Mouse (Mus musculus): ENCODE results near the gene 4921517D22Rik. TPM values are rescaled to one million over a fixed set of nuclear protein-coding genes. Genes with fewer than 3 reads are reported as not detected.
"Not testable (repeated sequence)": the region's sequence is repeated elsewhere in the genome, so short reads cannot be mapped to it uniquely, and the experiment has no call there.

Gene 4921517D22Rik
- polyA plus RNA-seq, 1 experiment from 2014 or later, result not detected

GRCm38 (mm10) chr13:59719475-59719874 is 25.6 kb upstream of the 4921517D22Rik start:
- Histone ChIP-seq H3K36me3 (no peaks in the 10 kb centered on the region), H3K27ac (replicated peaks) (no peak overlapping the region), H3K4me2 (no peak overlapping the region), H3K4me1 (replicated peaks) (no peaks in the 10 kb centered on the region; the same call in 1 of the 2 replicates), H3K9ac (no peak overlapping the region), H3K4me3 (no peak overlapping the region), H3K9me3 (no peaks in the 10 kb centered on the region), H3K27me3 (no peaks in the 10 kb centered on the region)
- ATAC-seq (ENCODE audit: low FRiP score, low read depth), result no peak
- 89% methylated on average over 1 of the region's 1 CpGs for WGBS

- not testable (repeated sequence) for H3K27me3 ChIP-seq; ATAC-seq (ENCODE audit: low FRiP score, low read depth); H3K9me3 ChIP-seq; H3K4me2 ChIP-seq; H3K9ac ChIP-seq; H3K36me3 ChIP-seq; H3K27ac ChIP-seq (replicated peaks); H3K4me3 ChIP-seq; H3K4me1 ChIP-seq (replicated peaks)
- 36% methylated on average over 6 of the region's 6 CpGs for WGBS
Observed at GRCm38 (mm10) chr13:59718857-59719440, 25.0 kb upstream of the 4921517D22Rik start.

- 42% methylated on average over 3 of the region's 3 CpGs for WGBS
- no peak overlapping the region for H3K4me3 ChIP-seq
- no peak for ATAC-seq (ENCODE audit: low FRiP score, low read depth)
- no peaks in the 10 kb centered on the region for H3K4me1 ChIP-seq (replicated peaks)
- no peaks in the 10 kb centered on the region for H3K9me3 ChIP-seq
- no peaks in the 10 kb centered on the region for H3K36me3 ChIP-seq
- H3K27ac ChIP-seq (replicated peaks), result no peak overlapping the region
- no peaks in the 10 kb centered on the region for H3K27me3 ChIP-seq
- no peak overlapping the region for H3K4me2 ChIP-seq
- no peak overlapping the region for H3K9ac ChIP-seq
Observed at GRCm38 (mm10) chr13:59713710-59714109, 19.8 kb upstream of the 4921517D22Rik start.

GRCm38 (mm10) chr13:59711984-59712383 is 18.1 kb upstream of the 4921517D22Rik start, which contains the start of gene Spata31d1b:
TSS of gene Spata31d1b (plus strand) at chr13:59712284.
- H3K27me3 ChIP-seq; H3K9me3 ChIP-seq; ATAC-seq (ENCODE audit: low FRiP score, low read depth); H3K36me3 ChIP-seq; H3K4me1 ChIP-seq (replicated peaks); H3K4me2 ChIP-seq; H3K9ac ChIP-seq; H3K27ac ChIP-seq (replicated peaks); H3K4me3 ChIP-seq: not testable (repeated sequence)
- 65% methylated on average over 3 of the region's 3 CpGs for WGBS

- Histone ChIP-seq H3K4me3 (no peak within 1 kb of the TSS), H3K9me3 (no peaks in the 10 kb centered on the region), H3K36me3 (no peaks in the 10 kb centered on the region), H3K4me2 (no peak within 1 kb of the TSS), H3K27me3 (no peaks in the 10 kb centered on the region), H3K27ac (replicated peaks) (no peak within 1 kb of the TSS), H3K4me1 (replicated peaks) (no peaks in the 10 kb centered on the region), H3K9ac (no peak within 1 kb of the TSS)
- ATAC-seq (ENCODE audit: low FRiP score, low read depth), result no peak
- 95% methylated on average over 15 of the region's 15 CpGs for whole genome bisulfite sequencing
Observed at GRCm38 (mm10) chr13:59710230-59710629, 16.3 kb upstream of the 4921517D22Rik start, which contains the start of gene Spata31d1a. TSS of gene Spata31d1a (minus strand) at chr13:59710330.

- Histone ChIP-seq H3K27me3 (no peaks in the 10 kb centered on the region), H3K4me3 (no peak overlapping the region), H3K36me3 (no peaks in the 10 kb centered on the region), H3K4me2 (no peak overlapping the region), H3K27ac (replicated peaks) (no peak overlapping the region), H3K9ac (no peak overlapping the region), H3K4me1 (replicated peaks) (no peaks in the 10 kb centered on the region), H3K9me3 (no peaks in the 10 kb centered on the region)
- ATAC-seq (ENCODE audit: low FRiP score, low read depth), result no peak
- WGBS, result 58% methylated on average over 12 of the region's 12 CpGs
Observed at GRCm38 (mm10) chr13:59704562-59704961, 10.7 kb upstream of the 4921517D22Rik start.

- 87% methylated on average over 12 of the region's 12 CpGs for WGBS
Observed at GRCm38 (mm10) chr13:59703514-59703913, 9.6 kb upstream of the 4921517D22Rik start.

GRCm38 (mm10) chr13:59700137-59700536 is 6.2 kb upstream of the 4921517D22Rik start:
- not testable (repeated sequence) for H3K27ac ChIP-seq (replicated peaks); ATAC-seq (ENCODE audit: low FRiP score, low read depth); H3K27me3 ChIP-seq; H3K36me3 ChIP-seq; H3K9me3 ChIP-seq; H3K4me2 ChIP-seq; H3K4me3 ChIP-seq; H3K4me1 ChIP-seq (replicated peaks); H3K9ac ChIP-seq
- WGBS, result 56% methylated on average over 1 of the region's 1 CpGs

More at GRCm38 (mm10) chr13:59703514-59703913, 9.6 kb upstream of the 4921517D22Rik start:
- H3K4me3 ChIP-seq, result no peak overlapping the region
- H3K4me1 ChIP-seq (replicated peaks), result no peaks in the 10 kb centered on the region
- H3K9me3 ChIP-seq, result no peaks in the 10 kb centered on the region
- H3K27me3 ChIP-seq, result no peaks in the 10 kb centered on the region
- no peak for ATAC-seq (ENCODE audit: low FRiP score, low read depth)
- no peak overlapping the region for H3K9ac ChIP-seq
- H3K27ac ChIP-seq (replicated peaks), result no peak overlapping the region
- no peak overlapping the region for H3K4me2 ChIP-seq
- H3K36me3 ChIP-seq, result no peaks in the 10 kb centered on the region

- 89% methylated on average over 8 of the region's 8 CpGs for WGBS
- no peak for ATAC-seq (ENCODE audit: low FRiP score, low read depth)
- H3K27ac ChIP-seq (replicated peaks), result no peak overlapping the region
- H3K27me3 ChIP-seq, result no peaks in the 10 kb centered on the region
- no peaks in the 10 kb centered on the region for H3K36me3 ChIP-seq
- H3K9me3 ChIP-seq, result no peaks in the 10 kb centered on the region
- no peak overlapping the region for H3K4me2 ChIP-seq
- no peak overlapping the region for H3K9ac ChIP-seq
- H3K4me1 ChIP-seq (replicated peaks), result no peaks in the 10 kb centered on the region
- no peak overlapping the region for H3K4me3 ChIP-seq
Observed at GRCm38 (mm10) chr13:59699131-59699530, 5.2 kb upstream of the 4921517D22Rik start.

- Histone ChIP-seq H3K9me3 (no peaks in the 10 kb centered on the region), H3K9ac (no peak overlapping the region), H3K4me3 (no peak overlapping the region), H3K4me1 (replicated peaks) (no peaks in the 10 kb centered on the region), H3K27me3 (no peaks in the 10 kb centered on the region), H3K4me2 (no peak overlapping the region), H3K27ac (replicated peaks) (no peak overlapping the region), H3K36me3 (no peaks in the 10 kb centered on the region)
- no peak for ATAC-seq (ENCODE audit: low FRiP score, low read depth)
- WGBS, result 88% methylated on average over 7 of the region's 7 CpGs
Observed at GRCm38 (mm10) chr13:59695781-59696180, 1.9 kb upstream of the 4921517D22Rik start.

GRCm38 (mm10) chr13:59691478-59691877 is 2.4 kb downstream of the 4921517D22Rik start:
- ATAC-seq (ENCODE audit: low FRiP score, low read depth), result no peak
- no peak overlapping the region for H3K27ac ChIP-seq (replicated peaks)
- no peaks in the 10 kb centered on the region for H3K27me3 ChIP-seq
- no peak overlapping the region for H3K4me2 ChIP-seq
- H3K9ac ChIP-seq, result no peak overlapping the region
- no peak overlapping the region for H3K4me3 ChIP-seq
- 13% methylated on average over 10 of the region's 10 CpGs for WGBS
- H3K9me3 ChIP-seq, result no peaks in the 10 kb centered on the region
- no peaks in the 10 kb centered on the region for H3K36me3 ChIP-seq
- no peaks in the 10 kb centered on the region for H3K4me1 ChIP-seq (replicated peaks)

GRCm38 (mm10) chr13:59690576-59690975 is 3.3 kb downstream of the 4921517D22Rik start:
- H3K4me1 ChIP-seq (replicated peaks), result no peaks in the 10 kb centered on the region
- H3K9me3 ChIP-seq, result no peaks in the 10 kb centered on the region
- H3K4me3 ChIP-seq, result no peak overlapping the region
- no peak overlapping the region for H3K9ac ChIP-seq
- H3K4me2 ChIP-seq, result no peak overlapping the region
- H3K36me3 ChIP-seq, result no peaks in the 10 kb centered on the region
- 85% methylated on average over 7 of the region's 7 CpGs for WGBS
- no peaks in the 10 kb centered on the region for H3K27me3 ChIP-seq
- H3K27ac ChIP-seq (replicated peaks), result no peak overlapping the region
- no peak for ATAC-seq (ENCODE audit: low FRiP score, low read depth)

GRCm38 (mm10) chr13:59689843-59690242 is 4.1 kb downstream of the 4921517D22Rik start:
- no peaks in the 10 kb centered on the region for H3K27me3 ChIP-seq
- 97% methylated on average over 3 of the region's 3 CpGs for WGBS
- H3K27ac ChIP-seq (replicated peaks), result no peak overlapping the region
- H3K9me3 ChIP-seq, result no peaks in the 10 kb centered on the region
- H3K4me1 ChIP-seq (replicated peaks), result no peaks in the 10 kb centered on the region
- no peak overlapping the region for H3K4me3 ChIP-seq
- H3K4me2 ChIP-seq, result no peak overlapping the region
- no peaks in the 10 kb centered on the region for H3K36me3 ChIP-seq
- ATAC-seq (ENCODE audit: low FRiP score, low read depth), result no peak
- H3K9ac ChIP-seq, result no peak overlapping the region
